Mouse (Mus musculus) liver, embryonic 14.5 days (tissue): ENCODE data around the gene Ralgps1. TPM values are rescaled to one million over a fixed set of nuclear protein-coding genes. Genes with fewer than 3 reads are reported as not detected.
A peak's percentile ranks its signal among the peaks of the same experiment; 100 is the strongest.

ENCODE experiments used
- ATAC-seq: fragments of 200-750 bp; cut with Nextera tagmentation; 2 replicates; pipeline ENCODE4 v1.8.0; 2017; ENCODE audit warnings: moderate number of reproducible peaks, mild to moderate bottlenecking, moderate library complexity; ENCODE audit not compliant: insufficient read depth
- DNase-seq, 3 experiments: peaks; one replicate each; pipeline ENCODE4 v3.0.0-alpha.2; 2012 to 2013; ENCODE audit warnings: low read depth in 3 of 3, low spot score in 3 of 3
- H3K27ac ChIP-seq: fragments of 300-500 bp; sonication (generic); 2 replicates; pipeline ENCODE4 v1.5.1; 2014; ENCODE audit warnings: moderate library complexity, mild to moderate bottlenecking, control low read depth, inconsistent platforms
- H3K27me3 ChIP-seq: fragments of 300-500 bp; sonication (generic); 2 replicates; pipeline ENCODE4 v1.6.1; 2014; ENCODE audit warnings: mild to moderate bottlenecking, low read length, moderate library complexity; ENCODE audit not compliant: control insufficient read depth, insufficient read depth
- H3K36me3 ChIP-seq: fragments of 300-500 bp; sonication (generic); replicated peaks from 2 replicates; pipeline ENCODE4 v1.6.1; 2014; ENCODE audit warnings: low read depth; ENCODE audit not compliant: control insufficient read depth, insufficient read depth
- H3K4me1 ChIP-seq, 2 experiments: fragments of 200-500 bp in 1 of 2; fragments of 300-500 bp in 1 of 2; sonication (generic) in 1 of 2; replicated peaks; 2 replicates each; pipeline ENCODE4 v1.6.1; 2012 to 2014; ENCODE audit warnings: antibody characterized with exemption in 1 of 2, inconsistent platforms in 1 of 2, low read length in 1 of 2; ENCODE audit not compliant: control insufficient read depth in 2 of 2, insufficient read depth in 2 of 2
- H3K4me2 ChIP-seq: fragments of 300-500 bp; sonication (generic); 2 replicates; pipeline ENCODE4 v1.6.1; 2014; ENCODE audit warnings: low read depth, mild to moderate bottlenecking, control low read depth, moderate library complexity
- H3K4me3 ChIP-seq, 2 experiments: fragments of 200-500 bp in 1 of 2; fragments of 300-500 bp in 1 of 2; sonication (generic) in 1 of 2; 2 replicates each; pipeline ENCODE4 v1.5.1; 2012 to 2014; ENCODE audit warnings: low read depth in 2 of 2, low read length in 2 of 2, mild to moderate bottlenecking in 2 of 2, control low read depth in 1 of 2, inconsistent platforms in 1 of 2, moderate library complexity in 1 of 2; ENCODE audit not compliant: insufficient read depth in 1 of 2
- H3K9ac ChIP-seq: fragments of 300-500 bp; sonication (generic); replicated peaks from 2 replicates; pipeline ENCODE4 v1.6.1; 2014; ENCODE audit warnings: mild to moderate bottlenecking, control low read depth, moderate library complexity
- H3K9me3 ChIP-seq: fragments of 300-500 bp; sonication (generic); 2 replicates; pipeline ENCODE4 v1.6.1; 2016; ENCODE audit warnings: low read length, mixed read lengths; ENCODE audit not compliant: control insufficient read depth
- CTCF ChIP-seq: IDR thresholded peaks from 2 replicates; pipeline ENCODE4 v1.5.1; 2016; ENCODE audit warnings: antibody characterized with exemption, low read depth, control low read depth
- EP300 ChIP-seq: IDR thresholded peaks from 2 replicates; pipeline ENCODE4 v1.6.1; 2016; ENCODE audit warnings: antibody characterized with exemption, low read depth
- WGBS: fragments of 180-500 bp; shearing (Covaris S2); extraction: QIAGEN DNeasy Blood & Tissue Kit; methylation state at CpG from one replicate; pipeline ENCODE4 v1.1.7; 2014; ENCODE audit not compliant: insufficient replicate concordance; 5-methylcytosine and 5-hydroxymethylcytosine counted together
- polyA plus RNA-seq, 2 experiments: library from polyadenylated mRNA; depleted of rRNA in 1 of 2; stranded (reverse) in 1 of 2; unstranded in 1 of 2; fragments of >200 nt; fragmentation: Nextera tagmentation in 1 of 2; extraction: Ambion mirVana in 1 of 2; gene quantifications; 2 replicates each; pipeline versions ENCODE4 v1.2.1 to v1.2.3; 2012 to 2014

The Ralgps1 gene
- polyA plus RNA-seq, 2 experiments = 0.58 to 0.71 TPM

DNA sequence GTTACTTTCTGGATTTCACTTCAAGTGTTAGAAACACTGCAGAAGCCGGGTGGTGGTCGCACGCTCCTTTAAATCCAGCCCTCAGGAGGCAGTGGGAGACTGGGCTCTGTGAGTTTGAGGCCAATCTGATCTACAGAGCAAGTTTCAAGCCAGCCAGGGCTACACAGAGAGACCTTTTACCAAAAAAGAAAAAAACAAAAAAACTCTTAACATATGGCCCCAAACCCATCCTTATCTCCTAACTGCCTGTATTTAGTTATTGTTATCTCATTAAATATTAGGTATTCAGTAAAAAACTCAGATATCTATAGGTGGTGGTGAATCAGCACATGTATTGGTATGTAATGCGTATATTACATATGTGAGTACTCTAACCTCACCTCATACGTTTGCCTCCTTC lies 31.4 kb upstream of the Ralgps1 start:
- ATAC-seq (no peak), DNase-seq (no peak)
- Histone ChIP-seq H3K4me3 (no peak overlapping the region), H3K27me3 (no peaks in the 10 kb centered on the region), H3K9me3 (no peaks in the 10 kb centered on the region), H3K36me3 (no peaks in the 10 kb centered on the region), H3K4me2 (no peak overlapping the region; the same call in 1 of the 2 replicates), H3K4me1 (peaks cover 17 to 30% of the 10 kb centered on the region in 2 experiments), H3K27ac (no peak overlapping the region), H3K9ac (no peak overlapping the region)
- TF ChIP-seq EP300 (no peak), CTCF (no peak)
- WGBS = 50% methylated on average over 5 of the region's 5 CpGs

DNA sequence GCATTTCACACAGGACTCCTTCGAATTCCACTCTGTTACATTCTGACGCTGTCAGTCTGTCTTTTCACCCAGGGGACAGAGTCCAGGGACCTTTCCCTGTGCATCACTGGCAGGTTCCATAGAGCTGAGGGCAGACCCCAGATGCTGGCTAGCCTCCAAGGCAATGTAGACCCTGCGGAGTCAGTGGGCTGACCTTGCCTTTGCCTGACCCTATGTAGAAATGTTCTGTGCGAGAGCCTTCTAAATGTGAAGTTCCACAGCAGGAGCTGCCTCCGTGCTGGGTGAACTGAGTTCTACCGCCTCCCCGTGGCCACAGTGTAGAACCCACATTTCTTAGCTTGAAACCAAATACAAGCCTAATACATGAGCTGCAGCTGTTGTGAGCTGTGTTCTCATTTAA lies 30.9 kb upstream of the Ralgps1 start:
- no peaks in the 10 kb centered on the region for H3K9me3 ChIP-seq
- H3K4me1 ChIP-seq = peaks cover 17 to 30% of the 10 kb centered on the region in 2 experiments
- WGBS = 31% methylated on average over 7 of the region's 7 CpGs
- H3K36me3 ChIP-seq = no peaks in the 10 kb centered on the region
- H3K9ac ChIP-seq = no peak overlapping the region
- H3K4me2 ChIP-seq = no peak overlapping the region
- no peaks in the 10 kb centered on the region for H3K27me3 ChIP-seq
- no peak overlapping the region for H3K4me3 ChIP-seq
- DNase-seq (peak in 1 of 3 experiments; percentile 37), ATAC-seq (no peak)
- H3K27ac ChIP-seq = no peak overlapping the region
- TF ChIP-seq CTCF (peak; percentile 80), EP300 (no peak)

DNA sequence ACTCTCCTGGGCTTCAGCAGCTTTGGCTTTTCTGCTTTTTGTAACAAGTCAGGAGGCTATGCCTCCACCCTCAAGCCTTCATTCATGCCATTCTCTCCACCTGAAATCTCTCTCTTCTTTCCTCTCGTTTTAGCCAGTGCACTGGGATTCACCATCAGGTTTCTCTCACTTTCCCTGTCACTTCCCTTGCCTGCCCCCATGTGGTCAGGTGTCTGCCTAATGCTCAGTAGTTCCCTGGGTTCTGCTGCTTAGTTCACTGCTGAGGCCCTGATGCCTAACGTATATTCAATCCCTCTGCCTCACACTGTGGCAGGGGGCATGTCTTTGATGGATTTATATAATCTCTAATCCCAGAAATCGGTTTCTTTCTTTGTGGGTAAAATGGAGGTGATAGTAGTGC lies 29.9 kb upstream of the Ralgps1 start:
- Histone ChIP-seq H3K4me3 (no peak overlapping the region), H3K27ac (no peak overlapping the region), H3K4me1 (peaks cover 17 to 30% of the 10 kb centered on the region in 2 experiments), H3K9ac (no peak overlapping the region), H3K27me3 (no peaks in the 10 kb centered on the region), H3K9me3 (no peaks in the 10 kb centered on the region), H3K4me2 (no peak overlapping the region), H3K36me3 (no peaks in the 10 kb centered on the region)
- DNase-seq = no peak
- ATAC-seq = no peak
- TF ChIP-seq CTCF (peak; percentile 64), EP300 (no peak)
- WGBS = 30% methylated on average over 3 of the region's 3 CpGs

DNA sequence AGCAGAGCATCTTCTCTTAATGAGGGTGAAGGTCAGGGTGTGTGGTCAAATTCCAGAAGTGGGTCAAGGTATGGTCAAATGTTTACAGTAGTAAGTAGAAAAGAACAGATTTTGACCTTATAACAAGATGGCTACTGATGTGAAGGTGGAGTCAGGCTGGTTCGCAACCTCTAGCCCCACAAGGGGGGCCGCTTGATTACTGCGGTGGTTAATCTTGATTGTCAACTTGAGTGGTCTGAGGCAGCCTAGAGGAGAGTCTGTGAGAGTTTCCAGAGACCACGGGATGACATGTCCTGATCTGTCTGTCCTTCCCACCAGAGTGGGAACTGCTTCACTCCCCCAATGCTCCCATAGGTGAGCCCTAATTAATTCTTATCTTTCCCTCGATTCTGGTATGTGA lies 29.3 kb upstream of the Ralgps1 start:
- H3K4me1 ChIP-seq = peaks cover 17 to 30% of the 10 kb centered on the region in 2 experiments
- no peaks in the 10 kb centered on the region for H3K9me3 ChIP-seq
- no peak overlapping the region for H3K9ac ChIP-seq
- no peak overlapping the region for H3K4me2 ChIP-seq
- no peaks in the 10 kb centered on the region for H3K36me3 ChIP-seq
- 57% methylated on average over 5 of the region's 5 CpGs for WGBS
- H3K27me3 ChIP-seq = no peaks in the 10 kb centered on the region
- TF ChIP-seq CTCF (no peak), EP300 (no peak)
- DNase-seq = no peak
- H3K27ac ChIP-seq = no peak overlapping the region
- H3K4me3 ChIP-seq = no peak overlapping the region
- ATAC-seq = no peak

DNA sequence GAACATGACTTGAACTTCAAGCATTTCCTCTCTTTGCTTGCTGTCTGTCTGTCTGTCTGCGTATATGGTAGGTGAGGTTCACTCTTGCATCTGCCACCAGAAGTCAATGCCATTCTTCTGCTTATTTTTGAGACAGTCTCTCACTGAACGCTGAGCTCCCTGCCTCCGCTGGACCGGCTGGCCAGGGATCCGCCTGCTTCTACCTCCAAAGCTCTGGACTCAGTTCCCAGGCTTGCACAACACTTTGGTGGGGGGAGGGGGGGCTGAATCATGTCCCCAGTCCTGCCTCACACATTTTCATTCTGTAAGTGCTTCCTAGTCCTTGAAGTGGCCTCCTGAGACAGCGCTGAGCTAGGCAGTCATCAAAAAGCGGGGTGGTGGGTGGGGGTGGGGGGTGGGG lies 27.8 kb upstream of the Ralgps1 start:
- no peak overlapping the region for H3K4me2 ChIP-seq
- no peak for DNase-seq
- H3K4me1 ChIP-seq = peaks cover 16 to 22% of the 10 kb centered on the region in 2 experiments
- TF ChIP-seq CTCF (no peak), EP300 (no peak)
- no peak overlapping the region for H3K27ac ChIP-seq
- no peak for ATAC-seq
- H3K9ac ChIP-seq = no peak overlapping the region
- no peaks in the 10 kb centered on the region for H3K9me3 ChIP-seq
- WGBS = 66% methylated on average over 7 of the region's 7 CpGs
- H3K36me3 ChIP-seq = no peaks in the 10 kb centered on the region
- no peaks in the 10 kb centered on the region for H3K27me3 ChIP-seq
- H3K4me3 ChIP-seq = no peak overlapping the region
